Mouse (Mus musculus) megakaryocyte, embryonic 14.5 days (primary cell): ENCODE measurements around the gene Lrtm1. TPM values are rescaled to one million over a fixed set of nuclear protein-coding genes. Genes with fewer than 3 reads are reported as not detected.
A peak's percentile ranks its signal among the peaks of the same experiment; 100 is the strongest.

Experiments
- H3K27me3 ChIP-seq: replicated peaks from 2 replicates; pipeline ENCODE3; 2012; ENCODE audit warnings: inconsistent platforms
- H3K36me3 ChIP-seq: replicated peaks from 2 replicates; pipeline ENCODE3; 2012; ENCODE audit warnings: low read length, inconsistent platforms, mixed read lengths
- H3K4me1 ChIP-seq: 2 replicates; pipeline ENCODE4 v1.6.1; 2012; ENCODE audit warnings: inconsistent platforms
- H3K4me3 ChIP-seq: replicated peaks from 2 replicates; pipeline ENCODE3; 2012; ENCODE audit warnings: moderate library complexity, mild to moderate bottlenecking, inconsistent platforms
- H3K9me3 ChIP-seq: 2 replicates; pipeline ENCODE4 v1.6.1; 2012; ENCODE audit warnings: inconsistent platforms
- FLI1 ChIP-seq: IDR thresholded peaks from 2 replicates; pipeline ENCODE4 v1.6.1; 2012; ENCODE audit warnings: low read length, inconsistent platforms, mixed read lengths
- GATA1 ChIP-seq: IDR thresholded peaks from 3 replicates; pipeline ENCODE4 v1.6.1; 2012; ENCODE audit warnings: mixed read lengths, low read length, inconsistent platforms, borderline replicate concordance
- polyA plus RNA-seq: library from polyadenylated mRNA; stranded (reverse); fragments of >175 nt; gene quantifications from 2 replicates; pipeline ENCODE4 v1.2.3, GENCODE M21; 2012; ENCODE audit warnings: low replicate concordance; ENCODE audit not compliant: insufficient read depth

Lrtm1 gene
- 1.1 TPM in 1 of 2 replicates, not detected in the other for polyA plus RNA-seq

DNA sequence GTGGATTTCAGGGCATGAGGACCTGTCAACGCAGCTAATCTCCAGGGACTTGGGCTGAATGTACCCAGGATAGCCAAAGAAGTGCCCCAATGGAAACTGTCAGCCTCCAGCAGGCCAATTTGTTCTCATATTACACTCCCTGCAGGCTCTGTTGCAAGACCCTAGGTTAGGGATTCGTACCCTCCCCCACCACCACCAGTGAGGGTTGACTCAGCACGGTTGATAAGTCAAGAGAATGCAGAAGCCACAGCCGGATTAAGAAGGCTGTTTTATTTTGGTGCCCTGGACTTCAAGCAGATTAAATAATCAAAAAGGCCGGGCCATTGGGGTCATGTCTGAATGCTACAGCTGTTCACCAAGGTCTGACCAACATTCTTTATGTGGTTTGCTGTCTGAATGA lies at the start of gene Lrtm1:
Lrtm1 (plus strand) TSS at position 326 of the 400 bp plus-strand sequence.
- peaks cover 25% of the 10 kb centered on the region for H3K9me3 ChIP-seq
- TF ChIP-seq GATA1 (no peak), FLI1 (no peak)
- H3K4me1 ChIP-seq = no peaks in the 10 kb centered on the region

DNA sequence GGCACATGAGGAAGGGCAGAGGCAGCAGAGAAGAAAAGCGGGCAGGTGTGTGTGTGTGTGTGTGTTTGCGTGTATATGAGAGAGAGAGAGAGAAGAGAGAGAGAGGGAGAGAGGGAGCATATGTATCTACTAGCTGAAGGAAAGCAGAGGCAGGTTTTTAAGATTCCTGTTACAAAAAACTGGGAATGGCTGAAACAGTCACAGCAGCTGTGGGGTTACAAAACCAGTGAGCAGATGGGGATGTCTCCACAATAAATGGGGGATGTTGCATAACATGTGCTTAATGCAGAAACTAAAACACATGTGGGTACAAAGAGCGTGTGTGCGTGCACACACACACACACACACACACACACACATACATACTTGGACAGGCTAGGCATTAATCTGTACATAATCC lies 48.8 kb upstream of the Lrtm1 start:
- H3K4me1 ChIP-seq = no peaks in the 10 kb centered on the region
- no peak for TF ChIP-seq GATA1
- TF ChIP-seq FLI1 = no peak
- H3K4me3 ChIP-seq = no peak overlapping the region
- peaks cover 16% of the 10 kb centered on the region for H3K9me3 ChIP-seq
- no peaks in the 10 kb centered on the region for H3K36me3 ChIP-seq
- H3K27me3 ChIP-seq = no peaks in the 10 kb centered on the region

More for the DNA sequence above, at the start of gene Lrtm1:
- Histone ChIP-seq H3K27me3 (no peaks in the 10 kb centered on the region), H3K36me3 (no peaks in the 10 kb centered on the region), H3K4me3 (no peak within 1 kb of the TSS)

DNA sequence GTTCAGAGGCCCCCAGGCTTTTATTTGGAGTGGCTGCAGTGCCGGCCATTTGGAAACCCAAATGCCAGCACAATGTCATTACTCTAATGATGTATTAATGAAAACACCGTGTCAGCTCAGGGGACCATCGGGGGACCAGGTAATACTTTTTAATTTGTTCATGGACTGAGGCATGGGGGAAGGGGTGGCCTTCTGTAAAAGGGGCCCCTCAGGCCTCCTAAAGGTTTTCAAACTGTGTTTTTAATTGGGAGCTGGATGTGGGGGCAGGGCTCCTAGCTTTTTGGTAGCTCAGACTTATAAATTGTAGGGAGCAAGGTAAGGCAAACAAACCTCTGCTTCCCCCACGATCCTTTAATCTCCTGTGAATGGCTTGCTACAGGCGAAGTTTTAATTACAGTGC lies 45.4 kb upstream of the Lrtm1 start:
- TF ChIP-seq GATA1 = no peak
- no peak for TF ChIP-seq FLI1
- H3K36me3 ChIP-seq = no peaks in the 10 kb centered on the region
- H3K9me3 ChIP-seq = peaks cover 19% of the 10 kb centered on the region
- H3K27me3 ChIP-seq = no peaks in the 10 kb centered on the region
- no peak overlapping the region for H3K4me3 ChIP-seq
- no peaks in the 10 kb centered on the region for H3K4me1 ChIP-seq

DNA sequence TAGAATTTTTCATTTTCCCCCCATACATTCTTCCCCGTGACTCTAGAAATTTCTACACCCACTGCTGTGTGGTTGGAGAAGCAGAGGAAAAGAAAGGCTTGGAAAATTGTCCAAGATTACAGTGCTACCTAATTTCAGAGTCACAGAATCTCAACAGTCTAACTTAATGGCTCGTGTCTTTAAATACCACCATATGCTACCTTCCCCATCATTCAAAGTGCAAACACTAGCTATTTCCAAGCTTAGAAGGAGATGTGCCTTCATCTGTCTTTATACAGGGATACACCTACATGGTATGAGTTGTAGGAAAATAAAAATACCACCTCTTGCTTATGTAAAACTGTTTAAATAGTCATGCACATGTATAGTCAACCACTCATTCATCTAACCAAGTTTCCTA lies 38.8 kb upstream of the Lrtm1 start:
- no peak overlapping the region for H3K4me3 ChIP-seq
- no peaks in the 10 kb centered on the region for H3K36me3 ChIP-seq
- TF ChIP-seq FLI1 (no peak), GATA1 (no peak)
- no peaks in the 10 kb centered on the region for H3K4me1 ChIP-seq
- H3K27me3 ChIP-seq = no peaks in the 10 kb centered on the region
- H3K9me3 ChIP-seq = peaks cover 15% of the 10 kb centered on the region; the same call in 1 of the 2 replicates

DNA sequence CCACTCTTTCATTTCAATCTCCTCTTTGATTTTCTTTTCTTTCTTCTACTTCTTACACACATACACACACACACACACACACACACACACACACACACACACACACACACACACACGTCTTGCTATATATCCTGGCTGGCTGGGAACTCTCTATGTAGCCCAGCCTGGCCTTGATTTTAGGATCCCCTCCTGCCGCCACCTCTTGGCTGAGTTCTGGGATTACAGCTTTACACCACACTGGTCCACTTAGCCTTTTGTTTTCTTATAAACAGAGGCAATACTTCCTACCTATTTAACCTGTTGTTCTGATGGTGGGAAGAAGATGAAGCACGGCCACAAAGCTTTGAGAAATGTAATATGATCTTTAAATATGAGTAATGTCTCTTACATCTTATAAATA lies 37.5 kb upstream of the Lrtm1 start:
- TF ChIP-seq GATA1 (no peak), FLI1 (no peak)
- Histone ChIP-seq H3K4me1 (no peaks in the 10 kb centered on the region), H3K27me3 (no peaks in the 10 kb centered on the region), H3K4me3 (no peak overlapping the region), H3K9me3 (peaks cover 15% of the 10 kb centered on the region; the same call in 1 of the 2 replicates), H3K36me3 (no peaks in the 10 kb centered on the region)

DNA sequence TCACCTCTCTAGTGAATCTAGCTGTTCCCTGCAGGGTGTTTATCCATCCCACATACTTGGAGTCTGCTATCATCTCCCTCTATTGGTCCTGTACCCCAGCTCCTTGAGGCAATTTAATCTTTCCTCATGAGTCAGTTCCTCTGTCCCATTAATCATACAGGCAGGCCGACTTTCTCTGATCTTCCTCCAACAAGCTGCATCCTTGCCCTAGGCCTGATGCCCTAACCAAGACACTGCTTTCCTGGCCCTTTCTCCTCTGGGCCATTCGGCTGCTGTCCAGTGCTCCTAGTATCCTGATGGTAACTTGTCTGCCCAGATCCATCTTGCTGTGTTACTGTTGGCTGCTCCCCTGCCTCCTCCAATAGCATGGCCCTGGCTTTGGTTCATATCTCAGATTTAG lies 33.7 kb upstream of the Lrtm1 start:
- no peak overlapping the region for H3K4me3 ChIP-seq
- H3K36me3 ChIP-seq = no peaks in the 10 kb centered on the region
- H3K4me1 ChIP-seq = no peaks in the 10 kb centered on the region
- no peaks in the 10 kb centered on the region for H3K27me3 ChIP-seq
- H3K9me3 ChIP-seq = peaks cover 8% of the 10 kb centered on the region; the same call in 1 of the 2 replicates
- no peak for TF ChIP-seq GATA1
- no peak for TF ChIP-seq FLI1

DNA sequence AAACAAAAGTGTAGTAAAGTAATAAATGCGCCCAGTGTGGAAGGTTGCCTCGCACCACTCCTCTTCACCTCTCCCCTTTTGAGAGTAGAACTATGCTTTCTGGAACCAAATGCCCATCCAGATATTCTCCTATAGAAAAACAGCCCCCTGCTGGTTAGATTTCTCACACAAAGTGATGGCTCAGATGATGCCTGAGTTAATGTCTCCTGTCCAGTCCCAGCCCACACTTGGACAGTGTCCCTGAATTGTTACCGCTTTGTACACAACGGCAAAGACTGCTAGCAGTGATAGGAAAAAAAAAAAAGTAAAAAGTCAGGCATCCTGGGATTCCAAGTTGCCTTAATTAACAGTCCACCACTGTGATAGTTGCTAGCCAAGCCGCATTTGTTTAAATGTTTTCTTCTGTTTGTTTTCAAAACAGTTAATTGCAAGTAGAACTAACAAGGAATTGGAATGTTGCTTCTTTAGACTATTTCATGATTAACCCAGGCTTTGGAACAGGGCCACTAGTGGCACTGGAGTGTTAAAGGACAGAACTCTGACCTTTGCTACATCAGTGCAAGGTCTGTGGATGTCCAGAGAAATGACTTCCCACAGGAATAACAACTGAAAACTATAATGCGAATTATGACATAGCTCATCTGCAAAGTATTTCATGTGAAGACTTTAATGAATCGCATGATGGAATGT lies 29.7 kb upstream of the Lrtm1 start:
- Histone ChIP-seq H3K9me3 (peaks cover 9% of the 10 kb centered on the region; the same call in 1 of the 2 replicates), H3K4me3 (no peak overlapping the region), H3K4me1 (no peaks in the 10 kb centered on the region), H3K27me3 (no peaks in the 10 kb centered on the region), H3K36me3 (no peaks in the 10 kb centered on the region)
- TF ChIP-seq GATA1 (no peak), FLI1 (no peak)

DNA sequence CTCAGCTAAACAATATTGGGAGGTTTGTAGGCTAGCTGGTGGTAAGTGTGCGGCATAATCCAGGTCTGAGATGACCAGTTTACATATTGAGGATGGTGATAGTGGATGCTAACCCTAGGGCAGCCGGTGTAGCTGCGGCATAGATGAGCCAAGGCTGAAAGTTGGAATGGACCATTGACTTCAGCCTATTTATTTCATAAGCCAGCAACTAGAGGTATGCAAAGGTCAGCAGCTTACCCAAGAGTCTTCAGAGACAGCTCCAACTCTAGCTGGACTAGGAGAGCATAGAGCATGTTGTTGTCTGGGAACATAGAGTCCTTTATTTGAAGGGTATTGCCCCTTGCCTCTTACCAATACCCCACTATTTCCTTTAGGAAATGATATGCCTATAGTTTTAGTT lies 21.4 kb upstream of the Lrtm1 start:
- no peaks in the 10 kb centered on the region for H3K4me1 ChIP-seq
- H3K27me3 ChIP-seq = no peaks in the 10 kb centered on the region
- peaks cover 21% of the 10 kb centered on the region for H3K9me3 ChIP-seq
- no peaks in the 10 kb centered on the region for H3K36me3 ChIP-seq
- H3K4me3 ChIP-seq = no peak overlapping the region
- no peak for TF ChIP-seq FLI1
- no peak for TF ChIP-seq GATA1

DNA sequence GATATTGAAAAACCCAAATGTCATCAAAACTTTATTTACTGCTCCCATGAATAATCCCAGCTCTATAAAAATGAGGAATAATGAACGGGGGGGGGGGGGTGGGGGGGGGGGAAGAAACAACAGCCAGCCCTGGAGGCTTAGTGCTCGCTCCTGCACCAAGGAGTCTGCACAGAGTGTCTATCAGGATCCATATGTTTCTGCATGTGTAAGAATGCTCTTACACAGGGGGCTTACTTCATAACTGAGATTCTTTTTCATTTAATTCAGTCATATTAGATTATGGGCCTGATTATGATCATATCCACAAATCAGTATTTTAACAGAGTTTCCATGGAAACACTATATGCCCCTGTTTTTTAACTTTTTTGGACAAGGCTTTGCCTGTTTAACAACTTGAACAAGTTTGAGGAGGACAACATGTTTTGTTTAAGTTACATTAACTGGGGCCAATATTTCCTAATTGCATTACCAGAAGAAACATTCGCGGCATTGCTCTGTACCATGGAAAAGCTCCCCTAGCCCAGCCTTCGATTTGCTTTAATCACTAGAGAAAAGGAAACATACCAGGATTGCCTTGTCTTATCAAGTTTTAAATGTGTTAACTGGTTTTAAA lies 12.7 kb upstream of the Lrtm1 start:
- H3K9me3 ChIP-seq = peaks cover 6% of the 10 kb centered on the region; the same call in 1 of the 2 replicates

DNA sequence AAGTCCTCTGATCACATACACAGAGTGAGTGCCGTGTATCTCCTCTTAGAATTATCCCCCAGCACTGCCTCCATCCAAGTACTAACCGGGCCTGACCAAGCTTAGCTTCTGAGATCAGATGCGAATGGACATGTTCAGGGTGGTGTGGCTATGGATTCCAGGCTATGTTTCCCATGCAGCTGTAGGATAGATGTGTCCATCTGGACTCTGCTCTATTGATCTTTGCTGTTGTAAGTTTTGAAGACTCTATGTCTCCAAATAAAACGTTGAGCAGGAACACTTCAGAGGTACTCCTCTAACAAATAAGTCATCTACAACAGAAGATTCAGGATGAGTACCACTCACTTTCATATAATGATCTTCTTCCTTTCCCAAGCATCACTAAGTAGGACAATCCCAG lies 8.4 kb upstream of the Lrtm1 start:
- no peaks in the 10 kb centered on the region for H3K4me1 ChIP-seq
- no peaks in the 10 kb centered on the region for H3K36me3 ChIP-seq
- no peaks in the 10 kb centered on the region for H3K27me3 ChIP-seq
- peaks cover 19% of the 10 kb centered on the region; the same call in 1 of the 2 replicates for H3K9me3 ChIP-seq
- TF ChIP-seq GATA1 (no peak), FLI1 (no peak)
- no peak overlapping the region for H3K4me3 ChIP-seq

More for the DNA sequence above, 12.7 kb upstream of the Lrtm1 start:
- Histone ChIP-seq H3K4me1 (no peaks in the 10 kb centered on the region), H3K4me3 (no peak overlapping the region), H3K27me3 (no peaks in the 10 kb centered on the region), H3K36me3 (no peaks in the 10 kb centered on the region)
- no peak for TF ChIP-seq GATA1
- no peak for TF ChIP-seq FLI1

DNA sequence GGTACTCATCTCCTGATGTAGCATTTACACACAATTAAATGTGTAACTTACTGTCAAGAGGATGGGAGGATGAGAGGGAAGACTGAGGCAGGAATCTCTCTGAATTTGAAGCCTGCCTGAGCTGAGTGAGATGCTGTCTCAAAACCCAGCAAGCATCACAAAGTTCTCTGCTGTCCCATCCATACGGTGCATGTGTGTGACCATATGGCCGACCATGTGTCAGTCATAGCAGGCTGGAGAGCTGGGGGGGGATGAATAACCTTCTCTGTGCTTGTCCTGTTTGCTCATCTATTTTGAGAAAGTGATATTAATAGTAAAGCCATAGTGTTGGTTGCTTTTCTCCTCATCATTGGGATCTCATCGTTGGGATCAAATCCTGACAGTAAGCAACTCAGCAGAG lies 4.8 kb upstream of the Lrtm1 start:
- Histone ChIP-seq H3K27me3 (no peaks in the 10 kb centered on the region), H3K4me3 (peak overlapping the region; percentile 40), H3K9me3 (peaks cover 22% of the 10 kb centered on the region), H3K4me1 (no peaks in the 10 kb centered on the region), H3K36me3 (no peaks in the 10 kb centered on the region)
- TF ChIP-seq GATA1 (no peak), FLI1 (no peak)
